Mouse (Mus musculus) retina, embryonic 14.5 days (tissue): ENCODE measurements at regions not wholly inside any gene's neighbourhood (a gene's known extent, or its start where the extent isn't known, plus 50 kb on each side); places are given as distances from the start of the nearest gene placed in this dataset.

Source experiments
- DNase-seq: peaks from one replicate; pipeline ENCODE4 v3.0.0-alpha.2; 2015; ENCODE audit warnings: low spot score

DNA sequence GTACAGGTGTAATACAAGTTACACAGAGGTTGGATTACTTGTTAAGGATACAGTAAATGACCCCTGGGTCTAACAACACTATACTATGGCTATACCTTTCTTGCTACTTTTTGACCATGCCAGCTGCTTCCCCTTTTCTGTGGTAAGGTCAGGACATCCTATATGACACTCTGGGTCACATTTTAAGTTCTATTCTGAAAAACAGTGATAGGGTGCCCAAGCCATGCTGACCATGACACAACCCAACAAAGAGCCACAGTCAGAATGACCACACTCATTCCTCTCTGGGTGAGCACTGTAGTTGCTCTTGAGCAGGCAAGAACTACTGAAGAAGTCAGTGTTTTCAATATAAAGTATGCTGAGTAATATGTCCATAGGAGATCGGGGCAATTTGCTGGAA is 64.3 kb upstream of the Tnfsf11 start:
- DNase-seq = no peak

GRCm38 (mm10) chr14:78368881-78369280 is 61.0 kb upstream of the Tnfsf11 start:
- DNase-seq = no peak

DNA sequence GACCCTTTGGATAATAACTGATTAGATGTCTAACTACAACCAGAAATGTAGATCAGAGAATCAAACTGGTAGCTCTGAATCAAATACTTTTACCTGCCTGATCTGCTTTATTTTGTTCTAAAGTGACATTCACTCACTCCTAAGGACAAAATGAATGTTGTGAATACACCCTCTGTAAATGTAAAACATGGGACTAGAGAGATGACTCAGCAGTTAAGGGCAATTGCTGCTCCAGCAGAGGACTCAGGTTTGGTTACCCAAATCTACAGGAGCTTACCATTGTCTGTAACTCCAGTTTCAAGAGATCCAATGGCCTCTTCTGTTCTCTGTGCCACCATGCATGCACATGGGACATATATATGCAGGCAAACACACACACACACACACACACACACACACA is 57.0 kb upstream of the Tnfsf11 start:
- DNase-seq = no peak

GRCm38 (mm10) chr14:78363123-78363522 is 55.3 kb upstream of the Tnfsf11 start:
- no peak for DNase-seq
